Mouse (Mus musculus): ENCODE data around the gene Macrod2. TPM values are rescaled to one million over a fixed set of nuclear protein-coding genes. Genes with fewer than 3 reads are reported as not detected.
A peak's percentile ranks its signal among the peaks of the same experiment; 100 is the strongest.
"Not testable (repeated sequence)": the region's sequence is repeated elsewhere in the genome, so short reads cannot be mapped to it uniquely, and the experiment has no call there.

Gene Macrod2
- polyA plus RNA-seq, 1 experiment from 2014 or later, result 23.7 TPM

- Histone ChIP-seq H3K27me3 (replicated peaks) (no peaks in the 10 kb centered on the region), H3K9me3 (no peaks in the 10 kb centered on the region), H3K36me3 (no peaks in the 10 kb centered on the region), H3K4me2 (no peak overlapping the region), H3K4me1 (peaks cover 27% of the 10 kb centered on the region), H3K27ac (replicated peaks) (no peak overlapping the region), H3K9ac (no peak overlapping the region), H3K4me3 (no peak overlapping the region)
- ATAC-seq (ENCODE audit: extremely low read depth, insufficient number of reproducible peaks, low FRiP score, low TSS enrichment), result no peak
- 56% methylated on average over 4 of the region's 4 CpGs for WGBS
Observed at GRCm38 (mm10) chr2:140703377-140703776, 308.3 kb downstream of the Macrod2 start.

GRCm38 (mm10) chr2:140704146-140704545 lies 309.0 kb downstream of the Macrod2 start:
- no peaks in the 10 kb centered on the region for H3K27me3 ChIP-seq (replicated peaks)
- H3K4me3 ChIP-seq, result no peak overlapping the region
- ATAC-seq (ENCODE audit: extremely low read depth, insufficient number of reproducible peaks, low FRiP score, low TSS enrichment), result no peak
- H3K4me1 ChIP-seq, result peaks cover 25% of the 10 kb centered on the region
- no peak overlapping the region for H3K27ac ChIP-seq (replicated peaks)
- WGBS, result 25% methylated on average over 3 of the region's 3 CpGs
- H3K9ac ChIP-seq, result no peak overlapping the region
- H3K9me3 ChIP-seq, result no peaks in the 10 kb centered on the region
- H3K4me2 ChIP-seq, result no peak overlapping the region
- no peaks in the 10 kb centered on the region for H3K36me3 ChIP-seq

- H3K9me3 ChIP-seq, result no peaks in the 10 kb centered on the region
- peaks cover 25% of the 10 kb centered on the region for H3K4me1 ChIP-seq
- no peak overlapping the region for H3K9ac ChIP-seq
- WGBS, result 37% methylated on average over 2 of the region's 2 CpGs
- H3K27me3 ChIP-seq (replicated peaks), result no peaks in the 10 kb centered on the region
- no peaks in the 10 kb centered on the region for H3K36me3 ChIP-seq
- no peak overlapping the region for H3K4me2 ChIP-seq
- ATAC-seq (ENCODE audit: extremely low read depth, insufficient number of reproducible peaks, low FRiP score, low TSS enrichment), result no peak
- H3K27ac ChIP-seq (replicated peaks), result no peak overlapping the region
- H3K4me3 ChIP-seq, result no peak overlapping the region
Observed at GRCm38 (mm10) chr2:140705278-140705677, 310.2 kb downstream of the Macrod2 start.

GRCm38 (mm10) chr2:140707550-140707949 lies 312.4 kb downstream of the Macrod2 start:
- no peak overlapping the region for H3K4me2 ChIP-seq
- H3K27ac ChIP-seq (replicated peaks), result no peak overlapping the region
- H3K9me3 ChIP-seq, result no peaks in the 10 kb centered on the region
- peaks cover 20% of the 10 kb centered on the region for H3K4me1 ChIP-seq
- WGBS, result 54% methylated on average over 5 of the region's 5 CpGs
- H3K27me3 ChIP-seq (replicated peaks), result no peaks in the 10 kb centered on the region
- ATAC-seq (ENCODE audit: extremely low read depth, insufficient number of reproducible peaks, low FRiP score, low TSS enrichment), result no peak
- no peaks in the 10 kb centered on the region for H3K36me3 ChIP-seq
- no peak overlapping the region for H3K4me3 ChIP-seq
- H3K9ac ChIP-seq, result no peak overlapping the region

GRCm38 (mm10) chr2:140715822-140716221 lies 320.7 kb downstream of the Macrod2 start:
- ATAC-seq (ENCODE audit: extremely low read depth, insufficient number of reproducible peaks, low FRiP score, low TSS enrichment), result no peak

GRCm38 (mm10) chr2:140717407-140717806 lies 322.3 kb downstream of the Macrod2 start:
- peaks cover 5% of the 10 kb centered on the region; the same call in 1 of the 2 replicates for H3K4me1 ChIP-seq
- no peaks in the 10 kb centered on the region for H3K9me3 ChIP-seq
- peak overlapping the region; percentile 36 for H3K4me2 ChIP-seq
- 38% methylated on average over 9 of the region's 9 CpGs for WGBS
- no peak overlapping the region for H3K9ac ChIP-seq
- no peak overlapping the region for H3K4me3 ChIP-seq
- H3K27ac ChIP-seq (replicated peaks), result no peak overlapping the region
- ATAC-seq (ENCODE audit: extremely low read depth, insufficient number of reproducible peaks, low FRiP score, low TSS enrichment), result no peak
- H3K36me3 ChIP-seq, result no peaks in the 10 kb centered on the region
- H3K27me3 ChIP-seq (replicated peaks), result no peaks in the 10 kb centered on the region

More at GRCm38 (mm10) chr2:140715822-140716221, 320.7 kb downstream of the Macrod2 start:
- Histone ChIP-seq H3K4me3 (no peak overlapping the region), H3K4me2 (no peak overlapping the region), H3K9me3 (no peaks in the 10 kb centered on the region), H3K9ac (no peak overlapping the region), H3K27ac (replicated peaks) (no peak overlapping the region), H3K36me3 (no peaks in the 10 kb centered on the region), H3K4me1 (peaks cover 5% of the 10 kb centered on the region; the same call in 1 of the 2 replicates), H3K27me3 (replicated peaks) (no peaks in the 10 kb centered on the region)
- 74% methylated on average over 4 of the region's 4 CpGs for WGBS

GRCm38 (mm10) chr2:140732616-140733183 lies 337.6 kb downstream of the Macrod2 start:
- peak; percentile 19; the same call in 1 of the 2 replicates for ATAC-seq (ENCODE audit: extremely low read depth, insufficient number of reproducible peaks, low FRiP score, low TSS enrichment)
- Histone ChIP-seq H3K27me3 (replicated peaks) (no peaks in the 10 kb centered on the region), H3K4me2 (peak overlapping the region; percentile 47), H3K9ac (no peak overlapping the region), H3K36me3 (no peaks in the 10 kb centered on the region), H3K27ac (replicated peaks) (no peak overlapping the region; the same call in 1 of the 2 replicates), H3K4me1 (peaks cover 6% of the 10 kb centered on the region), H3K4me3 (no peak overlapping the region), H3K9me3 (no peaks in the 10 kb centered on the region)
- 14% methylated on average over 6 of the region's 6 CpGs for WGBS

- Histone ChIP-seq H3K4me2 (no peak overlapping the region), H3K36me3 (no peaks in the 10 kb centered on the region), H3K9me3 (no peaks in the 10 kb centered on the region), H3K27ac (replicated peaks) (no peak overlapping the region), H3K4me1 (no peaks in the 10 kb centered on the region), H3K9ac (no peak overlapping the region), H3K27me3 (replicated peaks) (no peaks in the 10 kb centered on the region), H3K4me3 (no peak overlapping the region)
- no peak for ATAC-seq (ENCODE audit: extremely low read depth, insufficient number of reproducible peaks, low FRiP score, low TSS enrichment)
- 84% methylated on average over 5 of the region's 5 CpGs for WGBS
Observed at GRCm38 (mm10) chr2:140740511-140740910, 345.4 kb downstream of the Macrod2 start.

GRCm38 (mm10) chr2:140742954-140743353 lies 347.8 kb downstream of the Macrod2 start:
- H3K27me3 ChIP-seq (replicated peaks); H3K27ac ChIP-seq (replicated peaks); H3K4me2 ChIP-seq; H3K4me3 ChIP-seq; H3K36me3 ChIP-seq; ATAC-seq (ENCODE audit: extremely low read depth, insufficient number of reproducible peaks, low FRiP score, low TSS enrichment); H3K4me1 ChIP-seq; H3K9ac ChIP-seq; H3K9me3 ChIP-seq: not testable (repeated sequence)
- 70% methylated on average over 2 of the region's 2 CpGs for WGBS

- H3K27me3 ChIP-seq (replicated peaks), result no peaks in the 10 kb centered on the region
- whole genome bisulfite sequencing, result 74% methylated on average over 2 of the region's 2 CpGs
- H3K9ac ChIP-seq, result no peak overlapping the region
- no peaks in the 10 kb centered on the region for H3K9me3 ChIP-seq
- peaks cover 12% of the 10 kb centered on the region for H3K4me1 ChIP-seq
- H3K4me3 ChIP-seq, result no peak overlapping the region
- ATAC-seq (ENCODE audit: extremely low read depth, insufficient number of reproducible peaks, low FRiP score, low TSS enrichment), result no peak
- H3K36me3 ChIP-seq, result no peaks in the 10 kb centered on the region
- no peak overlapping the region for H3K4me2 ChIP-seq
- no peak overlapping the region for H3K27ac ChIP-seq (replicated peaks)
Observed at GRCm38 (mm10) chr2:140758881-140759280, 363.8 kb downstream of the Macrod2 start.

- Histone ChIP-seq H3K4me1 (peaks cover 12% of the 10 kb centered on the region), H3K27me3 (replicated peaks) (no peaks in the 10 kb centered on the region), H3K36me3 (no peaks in the 10 kb centered on the region), H3K27ac (replicated peaks) (no peak overlapping the region), H3K9ac (no peak overlapping the region), H3K9me3 (no peaks in the 10 kb centered on the region), H3K4me2 (no peak overlapping the region), H3K4me3 (no peak overlapping the region)
- no peak for ATAC-seq (ENCODE audit: extremely low read depth, insufficient number of reproducible peaks, low FRiP score, low TSS enrichment)
Observed at GRCm38 (mm10) chr2:140759732-140760131, 364.6 kb downstream of the Macrod2 start.

- H3K4me1 ChIP-seq, result peaks cover 12% of the 10 kb centered on the region
- H3K4me2 ChIP-seq, result no peak overlapping the region
- H3K4me3 ChIP-seq, result no peak overlapping the region
- no peak for ATAC-seq (ENCODE audit: extremely low read depth, insufficient number of reproducible peaks, low FRiP score, low TSS enrichment)
- H3K9me3 ChIP-seq, result no peaks in the 10 kb centered on the region
- H3K9ac ChIP-seq, result no peak overlapping the region
- no peak overlapping the region for H3K27ac ChIP-seq (replicated peaks)
- no peaks in the 10 kb centered on the region for H3K36me3 ChIP-seq
- no peaks in the 10 kb centered on the region for H3K27me3 ChIP-seq (replicated peaks)
- WGBS, result 94% methylated on average over 3 of the region's 3 CpGs
Observed at GRCm38 (mm10) chr2:140760137-140760536, 365.0 kb downstream of the Macrod2 start.
